Mouse (Mus musculus) gastrocnemius, adult 18-20 months (tissue): ENCODE data around the gene Rabif. TPM values are rescaled to one million over a fixed set of nuclear protein-coding genes. Genes with fewer than 3 reads are reported as not detected.

Experiments used
- DNase-seq: peaks from one replicate; pipeline ENCODE4 v3.0.0; 2021; ENCODE audit warnings: low spot score
- total RNA-seq, 2 experiments: library from RNA; stranded (reverse); gene quantifications; 2 replicates each; pipeline ENCODE4 v1.2.3; 2021

Rabif gene
- total RNA-seq, 2 experiments from 2014 or later: 5.5 to 6.3 TPM

GRCm38 (mm10) chr1:134551869-134552268 lies 57.4 kb downstream of the Rabif start:
- no peak for DNase-seq

GRCm38 (mm10) chr1:134552396-134552795 lies 57.9 kb downstream of the Rabif start:
- no peak for DNase-seq

GRCm38 (mm10) chr1:134555240-134555870 lies 60.9 kb downstream of the Rabif start:
- DNase-seq: no peak

GRCm38 (mm10) chr1:134555871-134556670 lies 61.6 kb downstream of the Rabif start:
- DNase-seq: no peak

- peak; percentile 96 for DNase-seq
These were observed 62.3 kb downstream of the Rabif start for GRCm38 (mm10) chr1:134556671-134557218.

Other genes with a start within 250 kb of the Rabif start
- 10 to 100 TPM; 10.4 to 18.9 TPM for gene Myog, start 204.7 kb upstream of the Rabif start, total RNA-seq
- gene Ppfia4, start 161.7 kb upstream of the Rabif start, total RNA-seq: under 1 TPM; 0.21 to 0.43 TPM
- gene Tmem183a, start 132.7 kb upstream of the Rabif start, total RNA-seq: 10 to 100 TPM; 10.1 to 10.4 TPM
- not detected for gene 4933406M09Rik, start 108.7 kb upstream of the Rabif start, total RNA-seq
- gene Cyb5r1, start 89.1 kb upstream of the Rabif start, total RNA-seq: 10 to 100 TPM; 80.0 to 84.8 TPM
- gene Adipor1, start 79.3 kb upstream of the Rabif start, total RNA-seq: 100 to 1,000 TPM; 184 to 193 TPM
- gene Klhl12, start 39.1 kb upstream of the Rabif start, total RNA-seq: 10 to 100 TPM; 18.0 to 20.3 TPM
- gene Mgat4e, start 55.0 kb downstream of the Rabif start, total RNA-seq: not detected
- 1 to 10 TPM; 8.0 to 8.3 TPM for gene Kdm5b, start 65.5 kb downstream of the Rabif start, total RNA-seq
- not detected for gene Syt2, start 152.0 kb downstream of the Rabif start, total RNA-seq